Mouse (Mus musculus) B cell, adult 2 months (primary cell): ENCODE measurements at regions not wholly inside any gene's neighbourhood (a gene's known extent, or its start where the extent isn't known, plus 50 kb on each side); places are given as distances from the start of the nearest gene placed in this dataset.

Source experiments
- DNase-seq, 2 experiments: peaks; one replicate each; pipeline ENCODE4 v3.0.0; 2022

DNA sequence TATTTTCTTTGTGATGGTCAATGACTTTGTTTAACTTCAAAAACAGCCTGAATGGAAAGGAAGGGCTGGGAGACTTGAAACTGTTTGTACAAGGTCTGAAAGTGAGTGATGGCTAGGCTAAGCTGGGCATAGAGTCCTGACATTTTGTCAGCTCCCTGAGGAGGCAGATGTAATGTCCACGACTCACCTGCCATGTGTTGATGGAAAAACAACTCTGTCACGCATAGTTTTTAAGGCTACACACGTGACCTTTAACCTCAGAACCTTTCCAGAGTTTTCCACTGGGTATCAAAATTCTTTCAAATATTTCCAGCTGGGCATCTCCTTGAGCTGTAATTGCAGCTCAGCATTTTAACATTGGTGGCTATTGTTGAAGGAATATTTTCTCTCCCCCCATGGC lies 190.2 kb upstream of the Lrig1 start:
- no peak for DNase-seq

DNA sequence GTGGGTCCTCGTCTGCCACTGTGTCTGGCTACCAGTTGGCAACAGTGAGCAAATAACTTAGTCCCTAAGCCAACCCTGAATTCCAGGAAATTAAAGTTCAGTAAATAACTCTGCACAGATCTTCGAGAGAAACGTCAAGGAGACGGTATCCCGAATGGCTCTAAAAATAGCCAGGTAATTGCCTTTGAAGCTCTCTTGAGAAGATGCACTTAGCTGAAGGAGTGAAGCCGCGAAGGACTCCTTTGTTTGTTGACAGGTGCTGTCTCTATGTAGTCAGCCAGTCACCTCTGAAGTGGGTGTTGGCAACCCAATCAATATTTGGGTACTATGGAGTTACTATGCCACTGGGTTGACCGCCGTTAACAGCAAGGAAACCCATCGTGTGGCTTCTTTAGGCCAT lies 189.3 kb upstream of the Lrig1 start:
- no peak for DNase-seq

DNA sequence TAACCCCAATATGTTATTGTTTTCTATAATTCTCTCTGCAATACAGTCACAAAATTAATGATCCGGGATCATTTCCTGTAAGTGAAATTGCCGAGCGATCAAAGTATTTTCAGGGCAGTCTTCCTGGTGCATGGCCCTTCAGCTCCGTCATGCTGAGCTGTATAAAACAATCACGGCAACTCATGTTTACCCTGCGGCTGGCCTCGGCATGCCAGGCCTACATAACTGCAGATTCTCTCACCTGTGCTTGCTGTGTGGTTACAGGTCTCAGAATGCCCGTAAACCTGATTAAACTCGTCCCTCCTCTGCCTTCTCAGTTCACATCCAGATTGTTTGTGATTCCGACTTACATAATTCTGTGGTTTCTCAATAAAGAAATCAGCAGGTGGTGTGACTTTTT lies 181.2 kb upstream of the Lrig1 start:
- no peak for DNase-seq

DNA sequence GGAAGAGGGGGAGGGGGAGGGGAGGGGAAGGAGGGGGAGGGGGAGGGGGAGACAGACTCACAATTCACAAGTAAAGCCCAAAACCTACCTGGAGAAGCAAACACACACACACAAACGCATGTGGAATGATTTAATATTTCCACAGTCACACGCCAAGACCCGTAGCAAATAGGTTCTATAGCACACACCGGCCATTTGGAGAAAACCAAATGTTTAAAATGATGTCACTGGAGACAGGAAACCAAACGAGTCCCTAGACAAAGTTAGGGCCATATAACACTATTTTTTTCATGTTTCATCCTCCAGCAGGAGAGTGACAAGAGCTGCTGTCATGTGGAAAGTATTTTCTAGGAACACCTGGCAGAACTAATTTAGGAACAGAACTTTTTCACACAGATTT lies 175.9 kb upstream of the Lrig1 start:
- no peak for DNase-seq

DNA sequence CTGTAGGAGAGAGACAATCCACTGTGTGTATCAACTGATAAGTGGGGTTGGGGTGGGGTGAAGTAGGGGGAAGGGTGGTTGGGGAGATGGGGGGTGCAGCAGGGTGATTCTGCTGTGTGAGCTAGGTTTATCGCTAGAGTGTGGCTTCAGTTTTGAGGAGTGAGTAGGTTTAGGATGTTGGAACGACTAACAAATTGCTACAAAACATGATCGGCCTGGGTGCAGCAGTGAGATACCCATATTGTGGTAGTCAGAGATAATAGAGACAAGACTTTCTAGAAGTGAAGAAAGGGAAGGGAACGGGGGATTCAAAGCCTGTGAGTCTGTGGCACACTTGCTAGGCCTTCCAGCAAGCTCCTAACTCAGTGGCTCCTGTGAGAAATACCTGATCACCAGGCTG lies 175.1 kb upstream of the Lrig1 start:
- DNase-seq, result no peak

DNA sequence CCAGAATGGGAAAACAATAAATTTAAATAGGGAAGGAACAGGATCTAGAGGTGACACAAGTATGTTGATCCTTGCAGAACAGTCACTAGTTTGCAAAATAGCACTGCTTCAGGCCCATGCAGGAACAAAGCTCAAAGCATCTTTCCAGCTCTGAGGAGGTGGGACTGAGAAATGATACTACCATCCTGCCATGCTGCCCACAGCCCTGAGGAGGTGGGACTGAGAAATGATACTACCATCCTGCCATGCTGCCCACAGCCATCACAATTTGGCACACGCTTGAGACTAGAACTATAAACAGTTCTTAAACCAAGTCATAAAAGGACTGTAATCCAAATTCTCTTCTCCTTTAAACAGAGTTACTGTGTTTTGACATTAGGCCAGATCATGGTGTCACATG lies 174.5 kb upstream of the Lrig1 start:
- DNase-seq, result no peak

DNA sequence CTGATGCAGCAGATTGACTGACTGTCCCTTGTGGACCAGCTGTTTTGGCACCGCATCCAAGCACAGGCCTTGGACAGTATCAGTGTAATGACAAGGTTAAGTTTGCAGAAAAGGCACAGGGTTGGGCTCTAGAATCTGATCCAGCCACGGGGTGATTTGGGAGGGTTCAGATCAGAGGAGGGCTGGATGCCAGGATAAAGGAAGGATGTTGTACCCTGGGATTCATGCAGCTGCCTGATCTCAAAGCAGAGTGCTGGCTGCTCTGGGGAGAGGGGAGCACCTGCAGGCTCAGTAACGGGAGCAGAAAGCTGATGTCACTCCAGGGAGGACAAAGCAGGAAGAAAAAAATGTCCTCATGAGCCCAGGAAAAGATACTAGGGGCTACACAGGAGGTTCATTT lies 168.0 kb upstream of the Lrig1 start:
- no peak for DNase-seq

DNA sequence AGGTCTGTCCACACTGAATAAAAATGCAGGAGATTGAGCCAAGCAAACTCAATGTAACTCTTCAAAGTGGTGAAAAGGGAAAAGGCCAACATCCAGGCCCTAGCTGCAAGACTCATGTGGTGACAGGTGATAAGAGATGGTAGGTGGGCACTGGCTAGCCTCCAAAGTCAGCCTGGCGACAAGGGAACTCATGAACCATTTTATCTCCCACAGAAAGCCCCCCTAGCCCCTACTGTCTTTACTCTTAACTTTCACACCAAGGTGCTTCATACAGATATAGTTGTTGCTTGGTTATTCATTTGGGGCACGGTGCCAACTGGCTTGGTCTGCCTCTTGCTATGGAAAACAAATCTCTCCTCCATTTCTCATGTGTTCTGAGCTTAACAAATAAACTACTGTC lies 165.5 kb upstream of the Lrig1 start:
- DNase-seq, result no peak

DNA sequence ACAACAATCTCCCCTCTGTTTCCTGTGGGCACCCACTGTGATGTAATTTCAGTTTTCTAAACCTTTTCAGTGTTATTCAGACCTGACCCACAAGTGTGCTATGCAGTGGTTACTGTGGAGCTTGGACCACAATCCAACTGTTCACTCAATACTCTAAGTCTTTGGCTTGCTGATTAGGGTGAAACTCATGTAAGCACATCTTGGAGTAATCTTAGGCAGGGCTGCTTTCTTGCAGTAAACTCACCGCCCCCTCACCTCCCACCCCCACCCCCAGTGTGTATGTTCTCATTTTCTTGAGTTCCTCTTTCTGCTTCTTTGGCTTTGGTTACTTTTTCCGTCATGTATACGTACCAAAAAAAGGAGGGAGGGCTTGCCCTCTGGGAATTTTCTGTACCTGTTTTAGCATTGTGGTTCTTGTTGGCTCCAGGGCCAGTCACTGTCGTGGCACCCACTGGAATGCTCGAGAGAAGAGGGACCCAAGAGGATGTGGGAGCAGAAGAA lies 158.2 kb upstream of the Lrig1 start:
- peak; percentile 64 for DNase-seq

DNA sequence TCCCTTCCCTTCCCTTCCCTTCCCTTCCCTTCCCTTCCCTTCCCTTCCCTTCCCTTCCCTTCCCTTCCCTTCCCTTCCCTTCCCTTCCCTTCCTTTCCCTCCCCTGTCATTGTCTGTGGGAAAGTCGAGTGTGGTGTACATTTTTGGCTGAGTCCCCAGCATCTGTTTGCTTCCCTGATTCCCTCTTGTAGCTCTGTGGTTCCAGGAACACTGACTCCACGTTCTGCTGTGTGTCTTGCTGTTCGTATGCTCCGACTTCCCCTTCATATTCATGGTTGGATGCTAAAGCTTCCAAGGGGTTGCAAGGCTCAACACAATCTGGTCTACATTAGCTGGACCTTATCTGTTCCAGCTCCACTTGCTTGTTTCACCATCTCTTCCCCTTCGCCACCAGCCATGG lies 150.2 kb upstream of the Lrig1 start:
- no peak for DNase-seq

DNA sequence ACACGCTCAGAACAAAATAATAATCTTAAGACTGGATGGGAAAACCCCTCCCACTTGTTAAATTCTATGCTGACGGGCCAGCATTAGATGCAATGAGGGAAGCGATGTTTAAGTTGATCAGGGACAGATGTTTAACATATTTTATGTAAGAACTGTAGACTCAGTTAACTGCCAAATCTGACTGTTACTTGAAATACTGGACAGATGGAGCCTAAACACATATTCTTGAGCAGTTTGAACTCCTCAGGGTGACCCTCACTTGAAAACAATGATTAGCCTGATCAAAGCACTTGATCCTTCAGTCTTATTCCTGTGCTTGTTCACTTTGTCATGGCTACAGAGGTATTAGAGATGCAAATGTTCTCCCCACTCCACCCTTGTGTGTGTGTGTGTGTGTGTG lies 149.6 kb upstream of the Lrig1 start:
- DNase-seq, result no peak

DNA sequence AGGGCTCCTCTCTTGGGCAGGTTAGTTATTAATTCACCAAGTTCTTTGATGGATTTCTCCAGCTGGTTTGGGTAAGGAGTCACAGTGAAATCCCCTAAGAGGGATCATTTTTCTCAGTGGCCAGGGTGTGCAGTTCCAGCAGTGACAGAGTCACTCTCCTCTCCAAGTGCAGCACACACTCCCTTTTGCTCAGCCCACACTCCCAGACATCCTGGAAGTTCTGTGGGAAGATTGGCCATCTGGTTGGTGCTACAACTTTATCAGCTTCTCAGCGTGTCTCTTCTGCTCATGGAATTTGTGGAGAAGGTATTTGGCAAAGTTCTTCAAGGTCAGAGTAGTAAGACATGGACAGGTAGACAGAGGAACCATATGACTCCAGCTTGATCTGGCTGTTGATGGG lies 148.5 kb upstream of the Lrig1 start:
- no peak for DNase-seq

DNA sequence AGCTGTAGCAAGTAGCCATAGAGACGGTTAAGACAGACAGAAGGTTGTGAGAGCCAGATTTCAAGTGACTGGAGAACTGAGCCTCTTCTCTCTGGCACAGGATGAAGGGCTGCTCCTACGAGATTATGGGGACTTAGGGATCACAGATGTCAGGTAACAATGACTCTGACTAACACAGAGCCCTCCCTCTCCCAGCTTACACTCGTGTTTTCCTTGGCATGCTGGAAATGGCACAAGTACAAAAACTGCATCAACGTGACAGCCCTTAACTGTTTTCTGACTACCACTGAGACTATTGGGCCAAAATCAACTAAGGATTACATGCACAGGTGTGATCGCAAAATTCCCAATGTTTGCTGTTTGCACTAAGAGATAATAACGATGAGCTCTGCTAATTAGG lies 145.9 kb upstream of the Lrig1 start:
- DNase-seq, result no peak

DNA sequence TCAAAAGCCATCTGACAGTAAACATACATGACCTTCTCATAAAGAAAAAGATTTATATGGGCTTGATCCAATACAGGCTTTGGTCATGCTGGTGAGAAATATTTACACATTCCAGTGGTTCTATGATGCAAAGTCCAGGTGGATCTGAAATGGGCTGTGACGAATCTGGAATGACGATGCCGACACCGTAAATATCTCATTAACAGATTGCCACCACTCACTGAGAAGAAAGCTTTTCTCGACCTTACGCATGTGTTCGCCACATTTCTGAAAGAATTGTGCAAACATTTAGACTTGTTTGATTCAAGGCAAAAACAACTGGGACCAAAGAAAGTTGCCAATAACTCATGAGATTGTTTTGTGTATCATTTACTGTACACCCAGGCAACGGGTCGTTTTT lies 142.9 kb upstream of the Lrig1 start:
- no peak for DNase-seq

DNA sequence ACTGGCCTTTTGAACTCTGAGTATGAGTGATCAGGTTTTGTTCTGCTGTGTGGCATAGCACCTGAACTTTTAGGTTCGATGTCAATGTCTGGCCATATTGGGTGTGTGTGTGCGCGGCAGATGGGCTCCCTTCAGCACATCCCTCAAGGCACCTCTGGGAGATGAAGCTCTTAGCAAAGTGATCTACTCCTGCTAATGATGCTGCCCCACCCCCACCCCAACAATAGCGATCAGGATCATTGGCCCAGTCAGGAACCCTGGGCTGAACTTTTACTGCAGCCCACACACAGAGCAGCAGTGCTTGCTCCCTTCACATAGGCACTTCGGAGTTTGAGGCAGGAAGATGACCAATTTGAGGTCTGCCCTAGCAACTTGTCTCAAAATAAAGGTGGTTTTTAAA lies 141.9 kb upstream of the Lrig1 start:
- DNase-seq, result no peak

DNA sequence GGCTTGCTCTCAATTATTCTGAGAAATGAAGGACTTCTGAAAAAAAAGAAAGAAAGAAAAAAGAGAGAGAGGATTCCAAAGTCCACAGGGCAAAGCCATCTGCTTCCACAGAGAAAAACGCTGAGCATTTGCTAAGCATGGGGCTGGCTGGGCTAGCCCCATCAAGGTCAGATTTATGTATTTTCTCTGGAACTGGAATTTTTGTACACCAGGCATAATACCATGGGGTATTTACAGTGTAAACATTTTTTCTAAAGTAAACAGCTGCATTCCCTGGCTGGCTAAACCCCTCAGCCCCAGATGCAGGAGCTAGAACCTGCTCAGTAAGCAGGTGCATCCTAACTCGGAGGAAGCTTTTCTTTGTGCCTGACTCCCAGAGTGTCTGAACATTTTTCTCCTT lies 135.8 kb upstream of the Lrig1 start:
- no peak for DNase-seq

DNA sequence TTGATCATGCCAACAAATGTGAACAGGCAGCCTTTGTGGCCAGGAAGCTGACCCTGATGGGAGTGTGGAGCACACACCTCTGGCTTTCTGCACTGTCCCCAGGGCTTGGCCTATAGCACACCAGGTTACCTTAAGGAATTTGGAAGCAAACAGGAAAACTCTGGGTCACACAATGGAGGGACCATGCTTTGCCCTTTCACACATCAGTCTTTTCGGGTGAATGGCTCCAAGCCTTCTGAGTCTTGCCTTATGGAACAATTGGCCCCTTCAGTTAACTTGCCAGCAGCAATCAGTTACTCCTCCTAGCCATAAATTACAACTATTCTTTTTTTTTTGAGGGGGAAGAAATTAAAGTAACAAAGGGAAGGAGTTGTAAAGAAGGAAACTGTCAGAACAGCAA lies 134.6 kb upstream of the Lrig1 start:
- DNase-seq, result no peak

DNA sequence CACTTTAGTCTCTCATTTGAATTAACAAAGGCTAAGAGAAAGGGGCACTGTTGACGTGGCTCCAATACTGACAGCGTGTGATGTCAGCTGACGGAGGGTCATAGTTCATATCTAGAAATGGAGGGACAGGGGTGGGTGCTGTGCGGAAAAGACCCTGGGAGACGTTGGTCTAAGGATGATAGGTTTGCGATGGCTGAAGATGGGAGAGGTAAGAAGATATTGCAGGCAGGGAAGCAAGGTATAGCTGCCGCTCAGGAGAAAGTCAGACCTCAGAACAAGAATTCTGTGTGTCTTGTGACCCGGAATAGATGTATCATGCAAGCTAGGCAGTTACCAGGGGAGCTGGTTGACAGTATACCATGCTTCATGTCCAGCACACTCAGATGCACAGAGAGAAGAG lies 130.8 kb upstream of the Lrig1 start:
- no peak for DNase-seq

DNA sequence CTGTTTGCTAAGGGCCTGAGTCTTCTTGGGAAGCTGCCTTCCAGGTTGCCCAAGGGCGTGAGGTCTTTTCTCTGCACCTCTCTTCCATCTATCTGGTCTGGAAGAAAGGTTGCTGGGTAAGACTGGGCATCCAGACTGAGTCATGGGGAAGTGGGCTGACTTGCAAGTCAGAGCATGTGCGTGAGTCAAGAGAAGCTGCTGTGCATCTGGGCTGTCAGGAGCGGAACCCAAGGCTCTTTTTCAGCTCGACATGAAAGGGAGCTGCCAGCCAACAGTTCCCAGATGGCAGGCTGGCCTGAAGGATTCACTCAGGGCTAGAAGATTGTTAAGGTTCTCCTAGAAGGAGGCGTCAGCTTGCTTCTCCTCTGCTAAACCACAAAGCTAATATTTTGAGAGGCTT lies 129.3 kb upstream of the Lrig1 start:
- DNase-seq, result no peak

DNA sequence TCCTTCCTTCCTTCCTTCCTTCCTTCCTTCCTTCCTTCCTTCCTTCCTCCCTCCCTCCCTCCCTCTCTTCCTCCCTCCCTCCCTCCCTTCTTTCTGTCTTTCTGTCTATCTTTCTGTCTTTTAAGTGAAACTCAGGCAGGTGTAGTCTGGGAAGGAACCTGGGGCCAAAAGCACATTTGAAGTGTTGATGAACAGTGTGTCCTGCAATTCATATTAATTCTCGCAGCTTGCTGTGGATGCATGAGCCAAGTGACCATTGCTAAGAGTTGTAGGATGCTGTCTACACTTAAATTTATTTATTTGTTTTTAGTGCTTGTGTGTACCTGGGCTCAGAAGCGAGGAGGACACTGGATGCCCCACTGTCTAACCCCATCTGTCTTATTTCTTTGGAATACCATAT lies 126.7 kb upstream of the Lrig1 start:
- no peak for DNase-seq

DNA sequence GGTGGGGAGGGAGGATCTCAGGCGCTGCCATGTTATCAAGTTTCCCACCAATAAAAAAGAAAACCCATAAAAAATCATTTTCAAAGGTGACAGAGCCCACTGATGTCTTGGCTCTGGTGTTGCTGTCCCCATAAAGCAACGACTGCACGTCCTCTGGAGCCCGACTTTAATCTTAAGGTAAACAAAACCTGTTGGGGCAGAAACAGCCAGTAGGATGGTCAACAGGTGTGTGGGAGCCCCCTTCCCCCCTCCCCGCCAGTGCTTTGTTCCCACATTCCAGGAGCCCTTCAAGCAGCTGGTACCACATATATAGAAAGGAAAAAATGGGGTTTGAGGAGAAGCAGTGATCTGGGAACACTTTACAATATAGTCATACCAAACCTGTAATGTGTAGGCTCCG lies 118.3 kb upstream of the Lrig1 start:
- DNase-seq, result no peak

DNA sequence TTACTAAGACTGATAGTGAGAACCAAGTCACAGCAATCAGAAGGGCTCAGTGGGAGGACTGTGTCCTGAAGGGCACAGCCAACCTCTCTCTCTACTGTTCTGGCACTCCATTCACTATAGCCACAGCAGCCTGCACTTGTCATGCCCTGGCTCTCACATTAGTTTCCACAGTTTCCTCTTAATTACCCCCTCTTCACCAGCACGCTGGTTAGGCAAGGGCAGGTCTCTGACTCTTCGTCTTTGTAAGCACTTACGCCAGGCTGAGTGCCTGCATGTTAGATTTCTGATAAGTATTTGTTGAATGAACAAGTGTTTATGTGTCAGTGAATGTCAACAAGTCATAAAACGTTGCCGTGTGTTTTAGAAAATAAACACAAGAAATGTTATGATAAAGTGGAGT lies 116.2 kb upstream of the Lrig1 start:
- no peak for DNase-seq

DNA sequence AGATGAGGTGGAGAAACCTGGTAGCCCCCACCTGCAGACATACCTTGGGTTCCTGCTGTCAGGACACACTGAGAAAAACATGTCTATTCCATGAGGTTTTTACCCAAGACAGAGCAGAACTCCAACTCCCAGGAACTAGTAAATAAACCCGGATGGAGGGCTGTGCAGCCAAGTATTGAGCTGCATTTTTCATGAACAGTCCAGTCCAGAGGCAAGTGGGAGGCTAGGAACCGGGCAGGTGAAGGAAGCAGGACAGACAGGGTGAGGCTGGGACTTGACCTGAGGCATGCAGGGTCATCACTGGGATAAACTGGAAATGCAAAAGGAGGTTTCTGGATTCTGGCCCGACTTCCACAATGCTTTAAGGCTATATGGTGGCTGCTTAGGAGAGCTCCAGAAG lies 114.8 kb upstream of the Lrig1 start:
- no peak for DNase-seq

DNA sequence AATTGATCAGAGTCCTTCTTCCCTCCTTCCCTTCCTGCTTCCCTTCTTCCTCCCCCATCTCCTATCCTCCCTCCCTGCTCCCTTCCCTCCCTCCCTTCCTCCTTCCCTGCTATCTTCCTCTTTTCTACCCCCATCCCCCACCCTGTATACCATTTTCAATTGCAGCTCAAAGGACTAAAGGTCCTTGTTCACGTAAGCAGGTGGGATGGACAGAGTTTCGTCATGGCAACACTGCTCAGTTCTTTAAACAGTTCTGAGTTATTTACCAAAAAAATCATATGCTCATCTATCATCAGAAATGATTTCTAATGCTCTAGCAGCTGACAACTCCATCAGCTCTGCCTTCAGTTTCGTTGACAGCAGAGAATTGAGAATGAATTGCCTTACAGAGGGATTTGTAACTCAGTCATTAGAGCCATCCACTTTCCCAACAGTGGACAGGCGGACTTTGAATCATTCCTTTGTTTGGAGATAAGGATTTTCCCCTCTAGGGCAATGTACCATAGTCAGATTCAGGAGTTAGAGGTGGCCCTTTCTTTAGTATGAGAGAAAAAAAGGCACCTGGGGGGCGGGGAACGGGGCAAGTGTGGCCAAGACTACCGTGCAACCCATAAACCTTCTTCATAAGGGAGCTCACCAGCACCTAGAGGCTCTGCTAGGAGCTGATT lies 113.7 kb upstream of the Lrig1 start:
- no peak for DNase-seq

DNA sequence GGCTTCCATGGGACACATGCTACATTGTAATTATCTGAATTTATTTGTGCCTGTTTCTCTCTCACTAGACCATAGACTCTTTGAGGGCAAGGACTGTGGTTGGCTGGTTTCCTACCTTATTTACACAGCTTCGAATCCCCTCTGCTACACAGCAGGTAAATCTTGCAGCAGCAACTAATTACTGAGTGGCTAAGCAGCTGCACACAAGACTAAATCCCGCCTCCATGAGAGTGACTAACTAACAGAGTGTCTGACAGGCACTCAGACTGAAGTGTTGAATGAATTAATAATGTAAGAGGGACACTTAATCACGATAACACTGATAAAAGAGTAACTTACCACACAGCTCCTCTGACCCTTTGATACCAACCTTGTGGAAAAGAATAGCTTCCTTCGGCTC lies 111.9 kb upstream of the Lrig1 start:
- DNase-seq, result no peak

DNA sequence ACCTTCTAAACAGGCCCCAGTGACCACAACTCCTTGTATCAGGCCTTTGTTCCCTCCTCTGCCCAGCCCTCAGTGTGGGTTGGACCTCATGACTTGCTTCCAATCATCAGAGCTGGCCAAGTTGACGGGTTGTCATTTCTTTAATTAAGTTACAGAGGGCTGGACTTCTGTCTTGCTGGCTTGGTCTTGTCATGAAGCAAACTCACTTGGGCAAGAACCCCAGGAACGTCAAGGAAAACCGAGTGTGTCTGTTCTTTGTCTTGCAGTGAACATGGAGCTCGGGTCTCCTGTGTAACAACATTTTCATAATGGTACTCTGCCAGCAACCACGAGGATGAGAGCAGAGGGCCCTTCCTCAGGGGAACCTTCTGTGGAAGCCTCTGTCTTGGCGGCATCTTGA lies 107.3 kb upstream of the Lrig1 start:
- DNase-seq, result no peak
